Mouse (Mus musculus): Measurements from ENCODE around the gene Fastk.

Gene Fastk

DNA sequence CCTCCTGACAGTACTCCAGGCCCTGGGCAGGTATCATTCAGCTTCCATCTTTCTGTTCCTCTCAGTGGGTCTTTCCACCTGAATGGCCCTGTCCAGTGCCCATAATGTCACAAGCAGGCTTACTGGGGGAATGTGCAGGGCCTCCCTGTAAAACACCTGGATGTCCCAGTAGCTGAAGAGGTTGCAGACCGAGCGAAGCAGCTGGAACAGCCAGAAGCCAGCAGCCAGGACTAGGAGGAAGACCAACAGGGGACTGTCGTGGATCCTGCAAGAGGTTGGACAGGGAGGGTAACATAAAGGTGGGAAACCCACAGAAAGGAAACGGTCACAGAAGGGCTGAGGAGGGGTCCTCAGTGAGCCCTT, 55.4 kb downstream of the Fastk start:
- no peak for DNase-seq (ENCODE audit: low spot score)

DNA sequence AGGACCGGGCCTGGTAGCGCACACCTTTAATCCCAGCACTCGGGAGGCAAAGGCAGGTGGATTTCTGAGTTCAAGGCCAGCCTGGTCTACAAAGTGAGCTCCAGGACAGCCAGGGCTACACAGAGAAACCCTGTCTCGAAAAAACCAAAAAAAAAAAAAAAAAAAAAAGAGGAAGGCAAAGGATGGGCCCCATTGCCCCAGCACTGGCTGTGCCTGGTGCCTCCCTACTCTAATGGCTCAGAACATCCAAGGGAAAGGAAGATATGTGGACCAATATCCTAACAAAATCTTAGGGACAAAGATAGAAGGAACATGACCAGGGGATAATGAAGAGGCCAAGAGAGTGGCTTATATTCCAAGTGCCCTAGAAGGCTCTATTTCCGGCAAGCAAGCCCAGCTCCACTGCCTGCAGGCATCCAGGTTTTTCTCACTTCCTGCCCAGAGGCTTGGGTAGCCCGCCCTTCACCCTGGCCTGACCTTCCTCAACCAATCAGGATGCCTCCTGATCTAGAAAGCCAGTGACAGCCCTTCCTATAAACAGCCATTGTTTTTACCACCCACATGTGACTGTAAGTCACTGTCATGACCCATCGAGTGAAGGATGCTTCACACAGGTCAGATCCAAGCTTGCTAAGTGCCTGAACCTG, 56.0 kb downstream of the Fastk start:
- no peak for DNase-seq (ENCODE audit: low spot score)
